Mouse (Mus musculus): ENCODE results near the gene Hspb11. TPM values are rescaled to one million over a fixed set of nuclear protein-coding genes. Genes with fewer than 3 reads are reported as not detected.

Gene Hspb11
- polyA plus RNA-seq, 1 experiment from 2014 or later: 36.3 TPM

GRCm38 (mm10) chr4:107232219-107232618 lies 21.2 kb upstream of the Hspb11 start:
- no peak overlapping the region for H3K27ac ChIP-seq
- no peaks in the 10 kb centered on the region for H3K4me1 ChIP-seq (replicated peaks)
- peaks cover 55% of the 10 kb centered on the region for H3K36me3 ChIP-seq
- no peaks in the 10 kb centered on the region for H3K27me3 ChIP-seq (ENCODE audit: insufficient read depth, poor library complexity, severe bottlenecking)
- H3K9me3 ChIP-seq: no peaks in the 10 kb centered on the region
- H3K4me3 ChIP-seq: no peak overlapping the region
- DNase-seq (ENCODE audit: low spot score): no peak
- 76% methylated on average over 3 of the region's 3 CpGs for WGBS

DNA sequence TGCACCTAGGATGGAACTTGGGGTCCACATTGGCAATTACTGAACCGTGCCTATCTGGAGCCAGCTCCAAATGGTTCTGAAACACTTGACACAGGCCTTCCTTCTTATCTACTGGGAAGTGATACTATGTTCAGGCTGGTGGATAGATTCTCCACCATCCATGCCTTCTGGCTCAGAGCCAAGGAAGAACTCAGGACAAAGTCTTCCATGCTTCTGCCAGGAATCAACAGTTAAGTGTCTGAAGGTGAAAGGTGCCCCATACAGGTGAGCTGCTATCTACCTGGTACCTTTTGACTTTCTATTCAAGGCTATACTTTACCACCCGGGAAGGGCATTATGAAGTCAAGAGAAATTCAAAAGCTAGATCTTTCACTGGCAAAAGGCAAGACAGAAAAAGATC lies 15.1 kb upstream of the Hspb11 start:
- peaks cover 99% of the 10 kb centered on the region for H3K36me3 ChIP-seq
- H3K27me3 ChIP-seq (ENCODE audit: insufficient read depth, poor library complexity, severe bottlenecking): no peaks in the 10 kb centered on the region
- H3K4me1 ChIP-seq (replicated peaks): no peaks in the 10 kb centered on the region
- no peak overlapping the region for H3K4me3 ChIP-seq
- DNase-seq (ENCODE audit: low spot score): no peak
- H3K9me3 ChIP-seq: no peaks in the 10 kb centered on the region
- no peak overlapping the region for H3K27ac ChIP-seq
- 94% methylated on average over 2 of the region's 2 CpGs for WGBS

DNA sequence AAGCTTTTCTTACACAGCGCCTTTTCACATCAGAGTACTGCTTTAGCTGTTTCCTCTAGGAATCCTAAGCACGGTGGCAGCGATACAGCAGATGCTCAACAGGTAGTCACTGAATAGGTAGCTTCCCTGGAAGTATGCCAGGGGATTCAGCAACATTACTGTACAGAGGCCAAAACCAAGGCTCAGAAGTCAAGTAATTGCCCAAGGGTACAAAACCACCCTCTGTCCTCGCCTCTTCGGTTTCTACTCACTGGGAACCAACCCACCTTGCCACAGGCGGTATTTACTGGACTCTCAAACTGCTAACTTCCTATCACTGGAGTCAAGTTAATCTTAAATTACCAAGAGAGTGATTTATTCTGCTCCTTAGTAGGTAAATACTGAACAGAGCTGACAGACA lies 13.2 kb upstream of the Hspb11 start:
- H3K36me3 ChIP-seq: peaks cover 95% of the 10 kb centered on the region
- no peaks in the 10 kb centered on the region for H3K4me1 ChIP-seq (replicated peaks)
- no peak for DNase-seq (ENCODE audit: low spot score)
- 98% methylated on average over 6 of the region's 6 CpGs for WGBS
- no peaks in the 10 kb centered on the region for H3K27me3 ChIP-seq (ENCODE audit: insufficient read depth, poor library complexity, severe bottlenecking)
- H3K9me3 ChIP-seq: no peaks in the 10 kb centered on the region
- no peak overlapping the region for H3K4me3 ChIP-seq
- no peak overlapping the region for H3K27ac ChIP-seq

DNA sequence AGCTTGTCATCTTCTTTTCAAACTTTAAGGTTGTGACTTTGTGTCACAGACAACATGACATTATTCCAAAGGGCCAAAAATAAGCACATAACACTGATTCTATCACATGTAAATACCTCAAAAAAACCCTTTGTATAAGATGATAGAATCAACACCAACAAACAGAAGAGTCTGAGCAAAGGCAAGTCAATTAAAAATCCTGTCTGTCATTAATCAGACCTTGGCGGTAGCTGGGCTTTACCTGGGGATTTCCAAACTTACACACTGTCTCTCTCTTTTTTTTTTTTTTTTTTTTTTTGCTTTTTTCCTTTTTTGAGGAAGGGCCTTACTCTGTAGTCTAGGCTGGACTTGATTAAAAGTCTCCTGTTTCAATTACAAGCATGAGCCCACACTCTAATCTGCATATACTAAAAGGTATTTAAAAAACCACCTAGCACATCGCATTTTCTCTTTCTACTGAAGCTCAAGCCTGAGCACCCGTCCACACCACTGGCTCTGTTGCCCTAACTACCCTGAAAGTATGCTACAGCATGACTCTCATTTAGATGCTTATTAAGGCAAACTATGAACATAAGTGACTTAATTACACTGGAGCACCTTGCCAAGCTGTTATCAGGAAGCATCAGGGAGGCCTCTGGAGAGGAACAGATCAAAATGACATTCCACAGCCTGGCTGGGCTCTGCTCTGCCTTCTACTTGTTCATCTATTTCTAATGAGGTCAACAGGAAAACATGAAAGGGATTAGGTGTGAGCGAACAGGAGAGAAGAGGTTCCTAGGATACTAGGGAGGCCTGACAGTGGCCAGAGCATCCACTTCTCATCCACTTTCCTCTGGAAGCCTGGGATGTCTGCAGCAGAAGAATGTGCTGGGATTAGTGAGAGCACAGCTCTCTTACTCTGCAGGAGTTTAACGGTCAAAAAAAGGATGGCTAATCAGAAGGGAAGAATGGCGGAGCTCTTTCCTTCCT lies 9.7 kb upstream of the Hspb11 start:
- 85% methylated on average over 6 of the region's 6 CpGs for WGBS
- Histone ChIP-seq H3K27ac (no peak overlapping the region), H3K36me3 (peaks cover 76% of the 10 kb centered on the region)

DNA sequence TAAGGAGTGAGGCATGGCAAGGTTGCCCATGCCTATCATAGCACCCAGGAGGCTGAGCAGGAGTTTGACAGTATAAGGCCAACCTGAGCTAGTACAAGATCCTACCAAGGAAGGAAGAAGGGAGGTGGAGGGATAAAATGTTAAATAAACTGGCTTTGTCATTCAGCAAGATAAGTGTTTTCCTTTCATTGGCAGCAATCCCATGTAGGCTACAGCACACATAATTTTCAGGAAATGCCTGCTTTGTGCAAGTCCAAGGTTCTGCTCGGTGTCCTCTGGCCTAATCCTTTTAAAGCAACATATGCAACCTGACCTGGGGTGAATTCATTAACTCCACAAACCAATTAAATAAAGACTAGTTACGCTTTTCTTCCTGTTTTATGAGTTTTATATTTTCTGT lies 8.0 kb upstream of the Hspb11 start:
- WGBS: 86% methylated on average over 2 of the region's 2 CpGs
- H3K36me3 ChIP-seq: peaks cover 59% of the 10 kb centered on the region

More for the DNA sequence above, 9.7 kb upstream of the Hspb11 start:
- Histone ChIP-seq H3K4me1 (replicated peaks) (no peaks in the 10 kb centered on the region), H3K9me3 (no peaks in the 10 kb centered on the region), H3K4me3 (no peak overlapping the region), H3K27me3 (ENCODE audit: insufficient read depth, poor library complexity, severe bottlenecking) (no peaks in the 10 kb centered on the region)
- no peak for DNase-seq (ENCODE audit: low spot score)

DNA sequence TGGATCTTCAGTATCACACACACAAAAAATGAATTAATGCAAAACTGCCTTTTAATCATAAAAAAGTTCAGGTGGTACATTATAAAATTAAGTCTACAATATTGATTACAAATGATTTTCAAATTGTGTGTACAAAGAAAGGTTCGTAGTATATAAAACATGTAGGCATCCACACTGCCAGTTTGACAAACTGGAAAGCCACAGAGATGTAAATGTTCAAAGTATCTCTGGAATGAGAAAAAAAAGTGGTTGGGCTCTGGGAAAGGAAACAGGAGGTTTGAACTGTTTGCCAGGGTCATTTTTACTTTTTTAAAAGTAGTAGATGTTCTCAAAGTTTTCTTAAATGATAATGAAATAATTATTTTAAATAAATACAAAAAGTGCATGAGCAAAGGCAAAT lies 7.4 kb upstream of the Hspb11 start:
- WGBS: 81% methylated on average over 1 of the region's 1 CpGs
- Histone ChIP-seq H3K9me3 (no peaks in the 10 kb centered on the region), H3K27me3 (ENCODE audit: insufficient read depth, poor library complexity, severe bottlenecking) (no peaks in the 10 kb centered on the region), H3K36me3 (peaks cover 52% of the 10 kb centered on the region), H3K4me1 (replicated peaks) (peaks cover 18% of the 10 kb centered on the region), H3K27ac (no peak overlapping the region), H3K4me3 (no peak overlapping the region)
- DNase-seq (ENCODE audit: low spot score): no peak

More for the DNA sequence above, 8.0 kb upstream of the Hspb11 start:
- Histone ChIP-seq H3K27me3 (ENCODE audit: insufficient read depth, poor library complexity, severe bottlenecking) (no peaks in the 10 kb centered on the region), H3K4me3 (no peak overlapping the region), H3K9me3 (no peaks in the 10 kb centered on the region), H3K27ac (no peak overlapping the region), H3K4me1 (replicated peaks) (peaks cover 12% of the 10 kb centered on the region)
- no peak for DNase-seq (ENCODE audit: low spot score)

DNA sequence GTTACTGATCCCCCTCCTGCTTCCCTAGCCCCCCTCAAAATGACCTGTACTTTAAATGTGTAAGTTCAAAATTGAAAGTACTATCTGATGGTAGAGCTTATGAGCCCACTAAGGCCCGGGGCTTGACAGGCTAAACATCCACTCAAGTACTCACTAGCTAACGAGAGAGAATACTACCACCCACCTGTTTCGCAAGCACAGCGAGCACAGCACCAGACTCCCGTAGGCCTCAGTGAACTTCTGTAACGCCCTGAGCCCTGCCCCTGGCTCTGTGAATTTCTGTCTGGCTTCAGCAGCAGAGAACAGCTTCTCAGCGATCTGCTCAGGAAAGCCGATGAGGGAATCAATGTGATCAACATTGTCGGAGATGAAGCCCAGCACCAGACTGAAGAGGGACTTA lies 6.3 kb upstream of the Hspb11 start:
- DNase-seq (ENCODE audit: low spot score): no peak
- Histone ChIP-seq H3K4me1 (replicated peaks) (peaks cover 25% of the 10 kb centered on the region), H3K36me3 (peaks cover 42% of the 10 kb centered on the region), H3K27me3 (ENCODE audit: insufficient read depth, poor library complexity, severe bottlenecking) (no peaks in the 10 kb centered on the region), H3K9me3 (no peaks in the 10 kb centered on the region), H3K4me3 (no peak overlapping the region), H3K27ac (no peak overlapping the region)
- WGBS: 87% methylated on average over 9 of the region's 9 CpGs

DNA sequence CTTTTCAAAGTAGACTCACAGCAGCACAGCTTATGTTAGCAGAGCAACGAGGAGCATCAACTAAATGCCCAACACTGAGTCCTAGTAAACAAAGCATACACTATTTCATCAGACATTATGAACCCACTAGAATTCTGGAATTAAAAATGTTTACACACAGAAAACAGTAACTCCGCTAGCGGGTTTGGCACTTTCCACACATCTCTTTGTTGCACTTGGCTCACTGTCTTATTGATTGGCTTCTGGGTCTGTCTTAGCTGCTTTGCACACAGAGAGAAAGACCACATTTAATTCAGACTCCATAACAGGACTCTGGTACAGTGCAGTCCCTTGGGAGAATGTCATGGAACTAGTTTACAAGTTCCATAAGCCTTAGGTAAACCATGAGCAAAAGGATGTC lies 5.3 kb upstream of the Hspb11 start:
- WGBS: 95% methylated on average over 3 of the region's 3 CpGs

DNA sequence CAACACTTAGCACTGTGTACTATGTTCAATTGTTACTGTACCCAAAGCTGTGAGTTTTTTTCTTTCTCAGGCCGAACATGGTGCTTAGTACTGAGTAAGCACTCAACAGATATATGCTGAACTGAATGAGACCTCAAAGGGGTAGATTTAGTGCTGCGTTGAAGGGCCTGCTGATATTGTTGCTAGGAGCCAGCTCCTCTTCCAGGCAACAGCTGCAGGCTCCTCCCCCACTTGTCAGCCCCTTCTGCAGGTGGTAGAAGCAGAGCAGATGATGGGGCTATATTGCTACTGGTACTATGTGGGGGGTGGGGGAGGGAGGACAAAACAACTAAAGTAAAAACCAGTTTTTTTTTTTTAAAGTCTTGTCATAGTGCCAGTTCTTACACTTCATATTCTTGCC lies 3.9 kb upstream of the Hspb11 start:
- peak; percentile 8 for DNase-seq (ENCODE audit: low spot score)
- no peak overlapping the region for H3K27ac ChIP-seq
- peaks cover 46% of the 10 kb centered on the region for H3K4me1 ChIP-seq (replicated peaks)

More for the DNA sequence above, 5.3 kb upstream of the Hspb11 start:
- DNase-seq (ENCODE audit: low spot score): no peak
- Histone ChIP-seq H3K4me3 (no peak overlapping the region), H3K9me3 (no peaks in the 10 kb centered on the region), H3K4me1 (replicated peaks) (peaks cover 35% of the 10 kb centered on the region), H3K36me3 (peaks cover 33% of the 10 kb centered on the region), H3K27ac (no peak overlapping the region), H3K27me3 (ENCODE audit: insufficient read depth, poor library complexity, severe bottlenecking) (no peaks in the 10 kb centered on the region)

GRCm38 (mm10) chr4:107250494-107250893 lies 2.9 kb upstream of the Hspb11 start:
- peaks cover 13% of the 10 kb centered on the region for H3K36me3 ChIP-seq
- peaks cover 47% of the 10 kb centered on the region for H3K4me1 ChIP-seq (replicated peaks)
- 31% methylated on average over 4 of the region's 4 CpGs for whole genome bisulfite sequencing
- DNase-seq (ENCODE audit: low spot score): peak; percentile 26
- no peak overlapping the region for H3K4me3 ChIP-seq
- H3K9me3 ChIP-seq: no peaks in the 10 kb centered on the region
- no peaks in the 10 kb centered on the region for H3K27me3 ChIP-seq (ENCODE audit: insufficient read depth, poor library complexity, severe bottlenecking)
- H3K27ac ChIP-seq: no peak overlapping the region

More for the DNA sequence above, 3.9 kb upstream of the Hspb11 start:
- Histone ChIP-seq H3K27me3 (ENCODE audit: insufficient read depth, poor library complexity, severe bottlenecking) (no peaks in the 10 kb centered on the region), H3K36me3 (peaks cover 21% of the 10 kb centered on the region), H3K4me3 (no peak overlapping the region), H3K9me3 (no peaks in the 10 kb centered on the region)
- 61% methylated on average over 2 of the region's 2 CpGs for WGBS

- Histone ChIP-seq H3K4me1 (replicated peaks) (peaks cover 52% of the 10 kb centered on the region), H3K9me3 (no peaks in the 10 kb centered on the region), H3K27me3 (ENCODE audit: insufficient read depth, poor library complexity, severe bottlenecking) (no peaks in the 10 kb centered on the region), H3K36me3 (0 out of 2 replicates have a peak, but pooled peaks cover 1% of the 10 kb centered on the region), H3K4me3 (peak overlapping the region; percentile 96), H3K27ac (peak overlapping the region; percentile 97)
- under 1% methylated on average over 11 of the region's 11 CpGs for WGBS
- no peak for DNase-seq (ENCODE audit: low spot score)
These were observed 871 bp upstream of the Hspb11 start for GRCm38 (mm10) chr4:107252522-107252921.

DNA sequence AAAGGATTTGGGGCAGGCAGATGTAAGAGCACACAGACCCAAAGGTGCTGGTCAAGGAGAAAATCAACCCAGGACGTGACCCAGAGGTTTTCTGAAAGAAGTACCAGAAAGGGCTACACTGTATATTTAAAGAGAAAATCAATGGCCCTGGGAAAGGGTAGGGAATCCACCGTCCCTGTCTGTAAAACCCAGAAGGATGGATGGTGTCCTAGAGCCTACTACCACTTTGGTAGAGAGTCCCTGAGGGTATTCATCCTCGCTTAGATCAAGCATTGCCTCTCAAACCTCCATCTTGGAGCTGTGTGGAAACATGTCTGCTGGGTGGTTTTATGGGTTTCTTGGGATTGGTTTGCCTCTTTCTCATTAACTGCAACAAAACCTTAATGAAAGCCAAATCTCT lies 1.0 kb downstream of the Hspb11 start:
- no peaks in the 10 kb centered on the region for H3K27me3 ChIP-seq (ENCODE audit: insufficient read depth, poor library complexity, severe bottlenecking)
- H3K4me1 ChIP-seq (replicated peaks): peaks cover 47% of the 10 kb centered on the region
- no peaks in the 10 kb centered on the region for H3K36me3 ChIP-seq
- WGBS: 24% methylated on average over 3 of the region's 3 CpGs
- DNase-seq (ENCODE audit: low spot score): peak; percentile 7
- H3K4me3 ChIP-seq: peak overlapping the region; percentile 96
- no peaks in the 10 kb centered on the region for H3K9me3 ChIP-seq
- H3K27ac ChIP-seq: peak overlapping the region; percentile 97

DNA sequence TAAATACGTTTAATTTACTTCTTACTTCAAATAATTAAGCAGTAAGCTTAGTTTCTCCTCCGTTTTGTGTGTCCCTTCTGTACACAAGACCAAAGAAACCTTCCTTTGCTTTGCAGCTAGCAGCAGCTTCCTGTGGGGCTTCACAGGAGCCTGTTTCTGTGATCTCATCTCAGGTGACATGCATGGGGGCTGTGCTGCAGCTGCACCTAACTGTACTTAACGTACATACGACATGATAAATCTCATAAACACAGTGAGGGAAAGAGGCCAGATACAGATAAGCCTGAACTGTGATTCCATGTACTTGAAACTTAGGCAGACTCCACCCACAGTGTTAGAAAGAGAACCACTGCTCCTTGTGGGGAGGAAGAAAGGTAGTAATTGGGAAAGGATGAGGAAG lies 6.6 kb downstream of the Hspb11 start:
- WGBS: 78% methylated on average over 4 of the region's 4 CpGs
- H3K4me3 ChIP-seq: no peak overlapping the region
- H3K27ac ChIP-seq: no peak overlapping the region
- H3K4me1 ChIP-seq (replicated peaks): 0 out of 2 replicates have a peak, but pooled peaks cover 4% of the 10 kb centered on the region
- H3K27me3 ChIP-seq (ENCODE audit: insufficient read depth, poor library complexity, severe bottlenecking): no peaks in the 10 kb centered on the region
- H3K36me3 ChIP-seq: peaks cover 8% of the 10 kb centered on the region
- peaks cover 5% of the 10 kb centered on the region for H3K9me3 ChIP-seq
- DNase-seq (ENCODE audit: low spot score): no peak

Measured in hindbrain, embryonic 10.5 days (tissue).